Mouse (Mus musculus): ENCODE data around the gene Mapk8. TPM values are rescaled to one million over a fixed set of nuclear protein-coding genes. Genes with fewer than 3 reads are reported as not detected.

Gene Mapk8
- polyA plus RNA-seq, 1 experiment from 2014 or later, result 4.2 TPM

- H3K4me1 ChIP-seq (ENCODE audit: control insufficient read depth, low read depth, low read length), result no peaks in the 10 kb centered on the region
- H3K9me3 ChIP-seq (replicated peaks; ENCODE audit: control insufficient read depth, low read length), result no peaks in the 10 kb centered on the region
- no peak for ATAC-seq (ENCODE audit: low read depth)
- no peak overlapping the region for H3K4me3 ChIP-seq (ENCODE audit: low read depth, low read length)
- no peaks in the 10 kb centered on the region for H3K27me3 ChIP-seq (ENCODE audit: control insufficient read depth, insufficient read depth, low read depth, low read length)
- H3K36me3 ChIP-seq (ENCODE audit: control insufficient read depth, insufficient read depth), result no peaks in the 10 kb centered on the region
- no peak overlapping the region for H3K27ac ChIP-seq (ENCODE audit: low read length)
- no peak overlapping the region for H3K9ac ChIP-seq (ENCODE audit: low read depth, low read length)
- whole genome bisulfite sequencing (ENCODE audit: insufficient replicate concordance), result 67% methylated on average over 5 of the region's 5 CpGs
- H3K4me2 ChIP-seq (ENCODE audit: low read depth, low read length), result no peak overlapping the region
Observed at GRCm38 (mm10) chr14:33328369-33328768, 118.6 kb downstream of the Mapk8 start.

Other genes with a start within 250 kb of the Mapk8 start
- 3.1 and 4.1 TPM in 2 replicates for gene Arhgap22, start 233.1 kb downstream of the Mapk8 start, polyA plus RNA-seq (2015; fragmentation: Nextera tagmentation; extraction: Ambion mirVana)
- gene Frmpd2, start 24.5 kb upstream of the Mapk8 start, polyA plus RNA-seq (2015; fragmentation: Nextera tagmentation; extraction: Ambion mirVana), result not detected in 2 replicates
- 0.07 and 0.12 TPM in 2 replicates for gene Ptpn20, start 142.0 kb upstream of the Mapk8 start, polyA plus RNA-seq (2015; fragmentation: Nextera tagmentation; extraction: Ambion mirVana)

All from liver, embryonic 16.5 days (tissue).